Mouse (Mus musculus) E14TG2a.4 (cell line): ENCODE measurements around the gene Lmnb2.

Experiments used
- H3K27me3 ChIP-seq: 2 replicates; pipeline ENCODE4 v1.6.1; 2014; ENCODE audit warnings: low read length, control low read depth; ENCODE audit not compliant: insufficient read depth
- H3K36me3 ChIP-seq: 2 replicates; pipeline ENCODE4 v1.6.1; 2014; ENCODE audit warnings: low read length, control low read depth; ENCODE audit not compliant: insufficient read depth
- H3K4me1 ChIP-seq: replicated peaks from 2 replicates; pipeline ENCODE4 v1.6.1; 2014; ENCODE audit warnings: low read depth, low read length, control low read depth
- H3K4me3 ChIP-seq: replicated peaks from 2 replicates; pipeline ENCODE4 v1.5.1; 2014; ENCODE audit warnings: mild to moderate bottlenecking, low read length
- H3K9me3 ChIP-seq: 2 replicates; pipeline ENCODE4 v1.6.1; 2014; ENCODE audit warnings: low read length, control low read depth
- CTCF ChIP-seq: conservative IDR thresholded peaks from 2 replicates; pipeline ENCODE4 v1.5.1; 2014; ENCODE audit warnings: low read length
- NANOG ChIP-seq: IDR thresholded peaks from 2 replicates; pipeline ENCODE4 v1.6.1; 2014; ENCODE audit warnings: borderline replicate concordance, low read length, mixed read lengths
- POU5F1 ChIP-seq: IDR thresholded peaks from 2 replicates; pipeline ENCODE4 v1.6.1; 2014; ENCODE audit warnings: low read length, borderline replicate concordance

Gene Lmnb2

GRCm38 (mm10) chr10:80917779-80918434 is at the start of gene Lmnb2:
TSS of gene Lmnb2 (minus strand) at chr10:80918245.
- H3K9me3 ChIP-seq: no peaks in the 10 kb centered on the region
- TF ChIP-seq CTCF (no peak), NANOG (no peak), POU5F1 (no peak)
- H3K27me3 ChIP-seq: no peaks in the 10 kb centered on the region
- H3K4me3 ChIP-seq: peak within 1 kb of the TSS; percentile 100
- peaks cover 64% of the 10 kb centered on the region for H3K4me1 ChIP-seq
- H3K36me3 ChIP-seq: peaks cover 38% of the 10 kb centered on the region

GRCm38 (mm10) chr10:80967101-80967656 is 49.1 kb upstream of the Lmnb2 start:
- Histone ChIP-seq H3K36me3 (no peaks in the 10 kb centered on the region), H3K4me1 (peaks cover 71% of the 10 kb centered on the region), H3K9me3 (no peaks in the 10 kb centered on the region), H3K4me3 (no peak overlapping the region), H3K27me3 (no peaks in the 10 kb centered on the region)
- no peak for TF ChIP-seq NANOG
- no peak for TF ChIP-seq POU5F1
- no peak for TF ChIP-seq CTCF

GRCm38 (mm10) chr10:80966296-80966695 is 48.3 kb upstream of the Lmnb2 start:
- Histone ChIP-seq H3K4me1 (peaks cover 69% of the 10 kb centered on the region), H3K36me3 (no peaks in the 10 kb centered on the region), H3K4me3 (peak overlapping the region; percentile 7; the same call in 1 of the 2 replicates), H3K27me3 (no peaks in the 10 kb centered on the region), H3K9me3 (no peaks in the 10 kb centered on the region)
- TF ChIP-seq NANOG (no peak), CTCF (no peak), POU5F1 (no peak)

GRCm38 (mm10) chr10:80963031-80963975 is 45.3 kb upstream of the Lmnb2 start:
- H3K27me3 ChIP-seq: no peaks in the 10 kb centered on the region
- H3K4me3 ChIP-seq: no peak overlapping the region
- H3K4me1 ChIP-seq: peaks cover 85% of the 10 kb centered on the region
- no peaks in the 10 kb centered on the region for H3K36me3 ChIP-seq
- no peak for TF ChIP-seq POU5F1
- no peak for TF ChIP-seq CTCF
- no peak for TF ChIP-seq NANOG
- no peaks in the 10 kb centered on the region for H3K9me3 ChIP-seq

- H3K4me1 ChIP-seq: peaks cover 84% of the 10 kb centered on the region
- 0 out of 2 replicates have a peak overlapping the region, but pooled peaks have one; percentile 17 for H3K4me3 ChIP-seq
- H3K27me3 ChIP-seq: no peaks in the 10 kb centered on the region
- H3K36me3 ChIP-seq: no peaks in the 10 kb centered on the region
- TF ChIP-seq CTCF: no peak
- no peak for TF ChIP-seq POU5F1
- TF ChIP-seq NANOG: no peak
- H3K9me3 ChIP-seq: no peaks in the 10 kb centered on the region
Measured at GRCm38 (mm10) chr10:80962585-80962984, 44.5 kb upstream of the Lmnb2 start.

- TF ChIP-seq POU5F1 (no peak), NANOG (no peak), CTCF (no peak)
- Histone ChIP-seq H3K4me3 (0 out of 2 replicates have a peak overlapping the region, but pooled peaks have one; percentile 17), H3K36me3 (no peaks in the 10 kb centered on the region), H3K4me1 (peaks cover 80% of the 10 kb centered on the region), H3K27me3 (no peaks in the 10 kb centered on the region), H3K9me3 (no peaks in the 10 kb centered on the region)
Measured at GRCm38 (mm10) chr10:80962051-80962472, 44.0 kb upstream of the Lmnb2 start.

- H3K4me1 ChIP-seq: peaks cover 80% of the 10 kb centered on the region
- no peaks in the 10 kb centered on the region for H3K27me3 ChIP-seq
- no peaks in the 10 kb centered on the region for H3K36me3 ChIP-seq
- H3K9me3 ChIP-seq: no peaks in the 10 kb centered on the region
- H3K4me3 ChIP-seq: peak overlapping the region; percentile 60
- TF ChIP-seq POU5F1: no peak
- peak; percentile 94 for TF ChIP-seq CTCF
- no peak for TF ChIP-seq NANOG
Measured at GRCm38 (mm10) chr10:80960551-80961508, 42.8 kb upstream of the Lmnb2 start.
